Mouse (Mus musculus) heart, postnatal 0 days (tissue): ENCODE data around the gene Rgs19.

Source experiments
- CTCF ChIP-seq: IDR thresholded peaks from 2 replicates; pipeline ENCODE4 v1.5.1; 2016; ENCODE audit warnings: antibody characterized with exemption, control low read depth, low read depth
- EP300 ChIP-seq: IDR thresholded peaks from 2 replicates; pipeline ENCODE4 v1.6.1; 2016; ENCODE audit warnings: antibody characterized with exemption, low read depth

- TF ChIP-seq CTCF (peak; percentile 80), EP300 (peak; percentile 84; the same call in 1 of the 2 replicates)
These were observed 34.1 kb downstream of the Rgs19 start for GRCm38 (mm10) chr2:181659609-181660055.
